9 mouse cellular contexts compared by ENCODE assay signal in the genomic region with DNA sequence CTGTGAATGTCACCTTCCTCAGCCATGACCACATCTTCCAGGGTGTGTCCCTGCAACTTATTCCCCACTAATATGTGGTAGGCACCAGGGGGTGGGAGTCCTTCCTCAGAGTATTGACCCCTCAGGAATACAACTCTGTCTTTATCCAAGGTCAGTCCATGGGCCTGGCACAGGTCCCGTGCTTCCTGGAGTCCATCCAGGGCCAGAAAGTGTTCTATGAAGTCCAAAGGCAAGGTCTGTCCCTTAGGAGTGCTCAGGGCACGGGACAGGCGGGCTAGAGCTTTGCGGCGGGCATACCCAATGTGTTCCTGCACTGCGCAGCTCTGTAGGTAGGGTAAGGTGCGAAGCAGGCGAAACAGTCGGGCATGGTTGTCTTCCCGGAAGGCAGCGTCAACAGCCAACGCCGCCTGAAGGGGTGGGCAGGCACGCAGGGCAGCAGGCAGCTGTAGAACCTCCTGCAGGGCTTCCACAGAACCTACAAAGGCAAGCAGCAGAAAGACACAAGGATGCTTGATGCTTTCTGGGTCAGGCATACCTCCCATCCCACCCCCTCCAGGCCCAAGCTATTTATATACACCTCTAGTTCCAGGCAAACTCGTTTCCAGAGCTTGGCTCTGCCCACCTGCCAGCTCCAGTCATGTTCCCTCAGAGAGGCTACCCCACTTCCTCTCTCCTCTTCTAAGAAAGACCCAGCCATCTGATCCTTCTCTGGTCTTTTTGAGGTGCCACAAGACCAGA. TPM values are rescaled to one million over a fixed set of nuclear protein-coding genes. Genes with fewer than 3 reads are reported as not detected.
DNase-seq lines count a peak whose midpoint lies in the region; ATAC-seq lines count a peak whose summit lies in the region.
"Had no signal": no experiment of that assay in that cellular context is flagged by ENCODE, and none has a peak within 500 bp of the region (broad histone marks: within the 10 kb centered on the region; RNA-seq: fewer than 3 reads in every experiment).

No protein-coding gene starts in this region.

- peak; percentile 38 to 65 for DNase-seq in adrenal gland, adult (ENCODE audit: inconsistent age in 2 of 2, low spot score in 1 of 2)
- DNase-seq in adrenal gland, adult 18-20 months (ENCODE audit: low spot score in 2 of 2) = no peak
- peak; percentile 56 for DNase-seq in kidney, adult 18-20 months
- DNase-seq in kidney, postnatal 4 days = no peak
- DNase-seq in layer of hippocampus, postnatal 25 days (ENCODE audit: extremely low spot score in 1 of 2, low spot score in 1 of 2) = no peak
- DNase-seq in natural killer cell, adult 2 months (ENCODE audit: low spot score in 2 of 2) = no peak

- no peaks in the 10 kb centered on the region for H3K27me3 ChIP-seq in hindbrain, embryonic 15.5 days
- H3K27me3 ChIP-seq in midbrain, embryonic 13.5 days = no peaks in the 10 kb centered on the region

- H3K9ac ChIP-seq in hindbrain, embryonic 15.5 days = 0 out of 2 replicates have a peak overlapping the region, but pooled peaks have one; percentile 74
- H3K9ac ChIP-seq in midbrain, embryonic 13.5 days (replicated peaks) = peak overlapping the region; percentile 53

- peak overlapping the region; percentile 83 for H3K4me2 ChIP-seq in hindbrain, embryonic 15.5 days
- peak overlapping the region; percentile 89; the same call in 1 of the 2 replicates for H3K4me2 ChIP-seq in midbrain, embryonic 13.5 days (replicated peaks)

- H3K4me3 ChIP-seq in hindbrain, embryonic 15.5 days = peak overlapping the region; percentile 87; the same call in 1 of the 2 replicates
- peak overlapping the region; percentile 85 for H3K4me3 ChIP-seq in midbrain, embryonic 13.5 days (replicated peaks)

- 92% methylated on average over 15 of the region's 15 CpGs for WGBS in hindbrain, embryonic 15.5 days
- 92% methylated on average over 15 of the region's 15 CpGs for WGBS in midbrain, embryonic 13.5 days

- H3K36me3 ChIP-seq in hindbrain, embryonic 15.5 days = peaks cover 25% of the 10 kb centered on the region
- peaks cover 47% of the 10 kb centered on the region for H3K36me3 ChIP-seq in midbrain, embryonic 13.5 days

- H3K9me3 ChIP-seq in hindbrain, embryonic 15.5 days = no peaks in the 10 kb centered on the region
- no peaks in the 10 kb centered on the region for H3K9me3 ChIP-seq in midbrain, embryonic 13.5 days

- no peak for ATAC-seq in hindbrain, embryonic 15.5 days (ENCODE audit: low FRiP score, low read depth)
- no peak for ATAC-seq in midbrain, embryonic 13.5 days

- no peak overlapping the region for H3K27ac ChIP-seq in hindbrain, embryonic 15.5 days (replicated peaks)
- no peak overlapping the region for H3K27ac ChIP-seq in midbrain, embryonic 13.5 days

- H3K4me1 ChIP-seq in hindbrain, embryonic 15.5 days (replicated peaks) = peaks cover 26% of the 10 kb centered on the region
- peaks cover 32% of the 10 kb centered on the region for H3K4me1 ChIP-seq in midbrain, embryonic 13.5 days (replicated peaks)

RNA-seq across cellular contexts. Expression of gene Sac3d1, which starts 2.2 kb away (rescaled TPM):
- 10 to 100 TPM; 12.9 to 17.2 TPM for total RNA-seq in adrenal gland, adult 18-20 months (2021)
- 50.2 and 57.5 TPM in 2 replicates for polyA plus RNA-seq in hindbrain, embryonic 15.5 days (2015; fragmentation: Nextera tagmentation; extraction: Ambion mirVana)
- 35.1 and 41.8 TPM in 2 replicates for polyA plus RNA-seq in midbrain, embryonic 13.5 days (2015; fragmentation: Nextera tagmentation; extraction: Ambion mirVana)
- total RNA-seq in layer of hippocampus, postnatal 25 days (2021) = 10 to 100 TPM; 15.5 to 17.9 TPM

RNA-seq across cellular contexts. Expression of gene Naaladl1, which starts 10.7 kb away (rescaled TPM):
- not detected for total RNA-seq in adrenal gland, adult 18-20 months (2021)
- polyA plus RNA-seq in hindbrain, embryonic 15.5 days (2015; fragmentation: Nextera tagmentation; extraction: Ambion mirVana) = 0.54 and 0.60 TPM in 2 replicates
- 0.52 and 0.58 TPM in 2 replicates for polyA plus RNA-seq in midbrain, embryonic 13.5 days (2015; fragmentation: Nextera tagmentation; extraction: Ambion mirVana)
- total RNA-seq in layer of hippocampus, postnatal 25 days (2021) = not detected
- total RNA-seq: left cerebral cortex, postnatal 14 days had no signal

RNA-seq across cellular contexts. Expression of gene Snx15, which starts 11.8 kb away (rescaled TPM):
- total RNA-seq in adrenal gland, adult 18-20 months (2021) = 10 to 100 TPM; 26.8 to 28.1 TPM
- polyA plus RNA-seq in hindbrain, embryonic 15.5 days (2015; fragmentation: Nextera tagmentation; extraction: Ambion mirVana) = 61.7 and 65.4 TPM in 2 replicates
- 42.3 and 44.4 TPM in 2 replicates for polyA plus RNA-seq in midbrain, embryonic 13.5 days (2015; fragmentation: Nextera tagmentation; extraction: Ambion mirVana)
- 10 to 100 TPM; 36.7 to 40.7 TPM for total RNA-seq in layer of hippocampus, postnatal 25 days (2021)

RNA-seq across cellular contexts. Expression of gene AC131692.1, which starts 22.1 kb away (rescaled TPM):
- not detected for total RNA-seq in adrenal gland, adult 18-20 months (2021)
- not detected in 2 replicates for polyA plus RNA-seq in hindbrain, embryonic 15.5 days (2015; fragmentation: Nextera tagmentation; extraction: Ambion mirVana)
- polyA plus RNA-seq in midbrain, embryonic 13.5 days (2015; fragmentation: Nextera tagmentation; extraction: Ambion mirVana) = not detected in 2 replicates
- not detected for total RNA-seq in layer of hippocampus, postnatal 25 days (2021)
- total RNA-seq: left cerebral cortex, postnatal 14 days had no signal

RNA-seq across cellular contexts. Expression of gene Batf2, which starts 24.5 kb away (rescaled TPM):
- 1 to 10 TPM; 1.6 to 3.1 TPM for total RNA-seq in adrenal gland, adult 18-20 months (2021)
- not detected in 2 replicates for polyA plus RNA-seq in hindbrain, embryonic 15.5 days (2015; fragmentation: Nextera tagmentation; extraction: Ambion mirVana)
- 0.27 TPM in 1 of 2 replicates, not detected in the other for polyA plus RNA-seq in midbrain, embryonic 13.5 days (2015; fragmentation: Nextera tagmentation; extraction: Ambion mirVana)
- total RNA-seq in layer of hippocampus, postnatal 25 days (2021) = under 1 TPM; 0.45 to 0.69 TPM

Comparison
In these comparisons a context has a peak if more than half of its experiments do, and no peak if none do; other contexts are left out.
1. DNase-seq: peak in adrenal gland, adult (2 of 2) and kidney, adult 18-20 months (single experiment); none in adrenal gland, adult 18-20 months (0 of 2), kidney, postnatal 4 days (0 of 2), layer of hippocampus, postnatal 25 days (0 of 2) and natural killer cell, adult 2 months (0 of 2).